Mouse (Mus musculus): ENCODE measurements at regions not wholly inside any gene's neighbourhood (a gene's known extent, or its start where the extent isn't known, plus 50 kb on each side); places are given as distances from the start of the nearest gene placed in this dataset.

DNA sequence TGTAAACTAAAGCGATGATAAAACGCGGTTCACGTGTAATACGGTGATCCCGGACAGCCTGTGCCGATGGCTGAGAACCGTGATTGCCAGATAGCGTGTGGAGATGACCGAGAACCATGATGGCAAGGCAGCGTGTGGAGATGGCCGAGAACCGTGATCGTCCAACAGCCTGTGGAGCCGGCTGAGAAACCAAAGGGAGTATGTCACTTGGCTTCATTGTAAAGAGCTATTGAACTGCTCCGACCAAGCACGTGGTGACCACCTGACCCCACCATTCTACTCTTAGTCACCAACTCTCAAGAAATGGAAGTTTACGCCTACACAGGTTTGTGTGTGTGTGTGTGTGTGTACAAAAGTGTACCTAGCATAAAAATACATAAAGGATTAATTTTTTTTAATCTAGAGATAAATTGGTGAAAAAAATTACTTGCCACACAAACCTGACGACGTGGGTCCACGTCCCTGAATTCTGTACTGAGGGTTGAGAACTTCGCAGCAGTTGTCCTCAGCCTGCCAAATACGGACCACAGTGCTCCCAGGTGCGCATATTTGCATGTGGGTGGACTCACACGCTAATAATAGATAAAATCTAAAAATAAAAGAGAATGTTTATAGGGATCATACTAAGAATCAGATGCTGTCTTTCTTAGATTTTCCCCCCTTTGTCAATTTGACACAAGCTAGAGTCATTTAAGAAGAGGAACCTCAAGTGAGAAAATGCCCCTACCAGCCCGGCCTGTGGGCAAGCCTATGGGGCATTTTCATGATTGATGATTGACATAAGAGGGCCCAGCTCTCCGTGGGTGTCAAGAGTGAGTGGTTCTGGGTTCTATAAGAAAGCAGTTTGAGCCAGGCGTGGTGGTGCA is 56.6 kb upstream of the Mef2a start:
- DNase-seq (ENCODE audit: low spot score): no peak

DNA sequence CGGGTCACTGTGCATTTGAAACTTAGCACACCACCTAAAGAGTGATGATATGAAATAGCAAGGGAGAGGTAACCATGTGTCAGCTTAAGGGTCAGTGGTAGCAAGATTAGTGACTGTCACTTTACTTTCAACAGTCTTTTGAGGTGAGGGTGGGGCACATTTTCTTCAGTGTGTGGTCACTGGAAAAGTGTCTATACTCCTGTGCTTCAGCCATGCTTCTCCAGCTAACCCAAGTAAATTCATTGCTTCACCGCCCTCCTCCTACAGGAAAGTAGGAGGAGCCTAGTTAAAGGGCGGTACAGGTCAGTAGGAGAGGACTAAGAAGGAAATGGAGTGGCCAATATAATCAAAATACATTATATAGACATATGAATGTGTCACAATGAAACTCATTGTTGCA is 55.7 kb upstream of the Mef2a start:
- no peak for DNase-seq (ENCODE audit: low spot score)

DNA sequence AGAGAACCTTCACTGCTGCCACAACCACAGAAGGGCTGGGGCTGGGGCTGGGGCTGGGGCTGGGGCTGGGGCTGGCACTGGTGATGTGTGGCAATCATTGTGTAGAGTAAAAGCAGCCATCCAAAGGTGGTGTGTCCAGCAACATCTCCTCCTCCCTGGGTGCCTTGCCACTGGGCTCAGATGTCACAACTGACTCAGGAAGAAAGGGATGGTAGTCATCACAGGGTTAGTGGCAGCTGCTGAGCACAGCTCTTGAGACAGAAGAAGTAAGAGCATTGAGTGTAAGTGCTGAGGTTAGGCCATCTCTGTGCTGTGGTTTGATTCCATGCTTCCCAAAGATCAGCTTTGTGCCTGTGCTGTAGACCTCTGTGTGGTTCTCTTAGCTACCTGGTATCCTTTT is 53.4 kb upstream of the Mef2a start:
- DNase-seq (ENCODE audit: low spot score): no peak

DNA sequence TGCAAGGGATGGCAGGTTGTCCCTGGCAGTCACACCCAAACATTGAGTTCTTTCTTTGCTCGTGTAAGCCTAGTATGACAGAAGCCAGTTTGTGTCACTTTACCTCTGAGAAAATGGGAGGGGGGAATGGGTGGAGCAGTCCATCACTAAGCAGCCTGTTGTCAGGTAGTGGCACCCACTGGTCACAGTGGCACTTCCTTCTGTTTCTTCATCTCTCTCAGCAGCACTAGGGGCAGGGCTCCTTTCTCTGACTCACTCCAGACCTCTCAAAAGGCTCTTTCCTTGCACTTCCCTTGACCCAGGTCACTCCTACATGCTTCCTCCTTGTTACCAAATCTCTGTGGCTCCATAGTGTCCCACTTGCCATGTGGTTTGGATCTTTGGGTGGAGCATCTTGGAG is 52.9 kb upstream of the Mef2a start:
- no peak for DNase-seq (ENCODE audit: low spot score)

DNA sequence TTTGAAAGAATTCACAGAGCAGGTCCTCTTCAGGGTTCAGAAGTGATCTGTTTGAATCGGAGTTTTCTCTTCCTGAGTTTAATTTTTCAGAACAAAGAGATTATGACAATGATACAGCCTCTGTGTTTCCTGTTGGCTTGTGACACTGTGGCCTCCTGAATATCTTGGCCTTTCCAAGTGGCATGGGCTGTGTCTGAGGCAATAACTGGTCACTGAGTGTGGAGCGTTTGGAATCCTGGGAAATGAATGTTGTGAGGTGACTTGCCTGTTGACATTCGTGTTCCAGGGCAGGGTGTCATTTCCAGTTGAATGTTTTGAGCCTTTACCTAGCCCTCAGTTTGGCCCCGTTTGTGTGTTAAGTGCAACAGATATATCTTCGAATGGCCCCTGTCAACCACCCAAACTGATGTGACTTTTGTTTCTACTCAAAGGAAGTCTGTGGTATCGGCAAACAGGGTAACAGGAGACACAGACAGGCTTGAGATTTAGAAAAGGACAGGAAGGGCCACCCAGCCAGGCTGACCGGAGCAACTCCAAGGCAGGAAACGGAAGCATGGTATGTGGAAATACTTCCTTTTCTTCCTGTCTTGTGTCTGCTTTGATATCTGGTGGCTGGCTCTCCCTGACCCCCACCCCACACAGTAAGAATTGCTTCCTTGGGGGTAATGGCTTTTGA is 52.3 kb upstream of the Mef2a start:
- no peak for DNase-seq (ENCODE audit: low spot score)
